Mouse (Mus musculus): Measurements from ENCODE around the gene Lrrc41.

DNA sequence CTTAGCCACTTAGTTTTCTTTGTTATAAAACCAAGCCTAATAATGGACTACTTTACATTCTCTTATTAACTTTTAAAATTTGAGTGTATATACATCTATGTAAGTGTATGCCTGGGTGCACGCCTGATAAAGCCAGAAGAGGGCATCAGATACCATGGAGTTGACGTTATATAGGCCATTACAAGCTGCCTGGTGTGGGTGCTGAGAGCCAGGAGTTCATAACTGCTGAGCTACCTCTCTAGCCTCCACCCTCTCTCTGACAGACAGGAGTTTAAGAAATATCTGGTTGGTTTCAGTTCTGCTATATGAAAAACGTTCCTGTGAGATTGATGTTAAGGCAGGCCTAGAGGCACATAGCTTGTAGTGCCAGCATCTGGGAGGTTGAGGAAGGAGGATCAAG is 32.9 kb upstream of the Lrrc41 start:
- TF ChIP-seq CTCF (IDR thresholded peaks at IDR 0.05; ENCODE audit: low read depth) (no peak), EP300 (IDR thresholded peaks at IDR 0.05; ENCODE audit: low read depth) (no peak)
